Mouse (Mus musculus) induced T-regulatory cell, adult 2 months (primary cell): ENCODE results near the gene Serp2.
"Not testable (repeated sequence)": the region's sequence is repeated elsewhere in the genome, so short reads cannot be mapped to it uniquely, and the experiment has no call there.

ENCODE experiments used
- DNase-seq: peaks from one replicate; pipeline ENCODE4 v3.0.0-alpha.2; 2012; ENCODE audit warnings: low read depth

Serp2 gene

DNA sequence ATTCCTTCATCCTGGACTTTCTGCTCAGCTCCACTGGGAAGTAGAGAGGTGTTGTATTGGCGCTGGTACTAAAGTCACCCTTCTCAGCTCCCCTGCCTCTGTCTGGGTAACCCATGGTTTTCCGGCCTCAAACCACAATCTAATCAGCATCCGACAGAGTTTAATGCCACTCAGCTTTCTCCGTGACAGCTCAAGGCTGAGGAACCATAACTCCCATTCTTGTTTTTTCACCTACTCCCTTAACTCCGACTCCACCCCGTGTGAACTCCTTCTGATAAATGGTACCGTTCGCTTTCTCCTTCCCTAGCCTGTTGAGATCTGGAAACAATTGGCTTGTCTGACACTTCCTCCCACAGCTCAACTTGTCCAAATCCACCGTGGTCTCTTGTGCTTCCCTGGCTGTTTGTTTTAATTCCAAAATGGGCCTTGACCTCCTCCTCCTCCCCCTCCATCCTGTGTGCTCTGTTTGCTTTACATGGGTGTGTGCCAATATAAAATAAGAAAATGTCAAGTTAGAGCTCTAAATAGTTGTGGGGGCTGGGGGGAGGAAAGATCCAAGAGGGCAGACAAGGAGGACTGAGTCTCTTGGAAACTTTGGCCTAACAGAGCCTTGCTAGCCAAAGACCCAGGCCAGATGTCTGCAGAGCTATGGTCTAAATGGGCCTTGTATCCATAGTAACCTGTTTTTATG is 12.7 kb upstream of the Serp2 start:
- DNase-seq: peak; percentile 71

- no peak for DNase-seq
Measured at GRCm38 (mm10) chr14:76568548-76568947, 11.9 kb upstream of the Serp2 start.

DNA sequence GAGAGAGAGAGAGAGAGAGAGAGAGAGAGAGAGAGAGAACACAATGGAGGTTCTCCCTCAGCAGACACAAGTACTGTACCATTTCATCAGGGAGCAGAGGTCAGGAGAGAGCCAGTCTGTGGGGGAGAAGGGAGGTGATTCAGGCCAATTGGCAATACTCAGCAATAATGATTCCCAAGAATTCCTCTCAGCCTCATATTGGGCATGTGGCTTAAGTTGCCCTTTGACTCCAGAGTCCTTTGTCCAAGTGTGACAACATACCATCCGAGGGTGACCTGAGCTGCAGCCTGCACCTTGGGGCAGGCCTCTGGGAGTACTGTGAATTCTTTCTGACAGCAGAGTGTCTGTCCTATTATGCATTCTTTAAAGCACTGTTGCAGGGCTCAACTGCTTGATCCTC is 10.6 kb upstream of the Serp2 start:
- DNase-seq: no peak

DNA sequence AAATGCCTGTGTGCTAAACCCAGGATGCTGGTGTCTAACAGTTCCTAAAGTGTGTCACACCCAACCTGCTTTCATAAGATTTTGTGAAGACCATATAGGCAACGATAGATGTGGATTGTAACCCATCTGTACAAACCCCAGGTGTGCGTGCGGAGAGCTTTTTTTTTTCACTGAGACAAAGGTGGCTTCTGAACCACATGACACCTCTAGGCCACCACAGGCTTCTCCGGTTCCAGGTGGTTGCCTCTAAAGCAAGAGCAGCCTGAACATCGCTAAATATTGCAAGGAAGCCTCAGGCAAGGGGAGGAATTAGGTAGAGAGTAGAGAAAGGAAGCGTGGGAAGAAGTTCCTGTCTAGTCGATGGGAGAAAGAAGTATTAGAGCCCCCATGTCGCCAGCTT is 10.0 kb upstream of the Serp2 start:
- no peak for DNase-seq

GRCm38 (mm10) chr14:76566193-76566592 is 9.5 kb upstream of the Serp2 start:
- no peak for DNase-seq

- DNase-seq: no peak
Measured at GRCm38 (mm10) chr14:76559208-76559607, 2.5 kb upstream of the Serp2 start.

- DNase-seq: not testable (repeated sequence)
Measured at GRCm38 (mm10) chr14:76558171-76558570, 1.5 kb upstream of the Serp2 start.

- peak; percentile 71 for DNase-seq
Measured at GRCm38 (mm10) chr14:76556031-76556851, 448 bp downstream of the Serp2 start.

DNA sequence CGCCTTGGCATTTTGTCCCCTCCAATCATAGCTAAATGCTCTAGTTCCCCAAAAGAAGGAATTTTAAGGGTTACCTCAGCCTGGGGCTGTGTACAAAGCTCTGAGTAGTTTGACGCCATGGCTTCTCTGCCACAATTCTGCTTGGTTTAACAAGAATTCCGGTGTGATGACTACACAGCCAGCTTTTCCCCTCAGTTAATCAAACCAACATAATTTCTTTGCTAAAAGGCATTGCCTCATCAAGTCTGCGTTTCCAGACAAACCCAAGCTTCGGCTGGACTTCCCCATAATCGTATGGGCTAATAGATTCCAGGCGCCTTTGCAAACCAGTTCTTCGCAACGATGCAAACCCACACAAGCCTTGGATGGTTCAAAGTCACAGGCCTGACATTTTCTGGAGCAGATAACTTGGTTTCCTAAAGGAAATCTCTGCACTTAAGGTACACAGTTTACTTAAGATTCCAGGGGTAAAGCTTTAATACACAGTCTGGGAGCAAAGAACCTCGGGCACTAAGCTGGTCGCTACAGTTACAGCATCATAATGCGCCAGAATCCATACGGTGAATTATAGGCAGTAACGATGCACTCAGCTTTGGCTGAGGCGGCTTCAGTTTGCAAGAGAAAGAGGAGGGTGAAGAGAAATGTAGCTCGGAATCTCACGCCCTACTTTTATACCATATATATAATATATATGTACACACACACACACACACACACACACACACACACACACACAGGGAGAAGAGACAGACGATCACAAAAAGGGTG is 1.2 kb downstream of the Serp2 start:
- DNase-seq: no peak

- DNase-seq: no peak
Measured at GRCm38 (mm10) chr14:76544136-76544535, 12.6 kb downstream of the Serp2 start.

DNA sequence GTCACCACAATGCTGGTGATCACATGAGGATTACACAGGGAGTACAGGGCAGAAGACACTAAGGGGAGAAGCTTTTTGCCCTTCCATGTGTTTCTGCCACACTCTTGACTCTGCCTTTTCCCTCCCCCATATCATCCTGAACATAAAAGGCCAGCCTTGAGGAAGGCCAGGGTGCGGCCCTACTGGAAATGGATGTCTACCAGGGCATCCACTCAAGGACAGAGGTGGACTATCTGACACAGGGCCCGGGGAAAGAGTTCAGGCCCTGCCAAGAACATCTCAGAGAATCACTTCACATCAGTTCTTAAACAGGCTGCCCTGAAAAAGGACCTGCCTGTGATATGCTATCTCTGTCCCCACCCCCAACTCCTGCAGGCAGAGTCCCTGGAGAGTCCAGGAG is 15.3 kb downstream of the Serp2 start:
- no peak for DNase-seq

GRCm38 (mm10) chr14:76540005-76540670 is 16.6 kb downstream of the Serp2 start:
- no peak for DNase-seq

DNA sequence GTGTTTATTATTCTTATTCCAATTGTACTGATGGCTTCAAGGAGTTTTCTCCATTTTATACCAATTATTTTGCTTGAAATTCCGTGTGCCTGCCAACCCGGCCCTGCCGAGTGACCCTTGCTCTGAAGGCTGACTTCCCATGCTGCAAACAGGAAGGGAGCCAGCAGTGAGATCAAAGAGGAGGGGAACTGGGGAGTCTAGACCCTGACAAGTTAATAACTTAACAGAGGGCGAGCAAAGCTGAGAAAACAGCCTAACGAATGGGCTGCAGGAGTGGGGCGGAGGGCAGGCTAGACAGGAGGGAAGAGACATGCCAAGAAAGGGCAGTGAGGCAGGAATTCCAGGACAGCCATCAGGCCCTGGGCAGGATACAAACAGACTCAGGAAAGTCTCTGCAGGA is 19.8 kb downstream of the Serp2 start:
- DNase-seq: no peak

DNA sequence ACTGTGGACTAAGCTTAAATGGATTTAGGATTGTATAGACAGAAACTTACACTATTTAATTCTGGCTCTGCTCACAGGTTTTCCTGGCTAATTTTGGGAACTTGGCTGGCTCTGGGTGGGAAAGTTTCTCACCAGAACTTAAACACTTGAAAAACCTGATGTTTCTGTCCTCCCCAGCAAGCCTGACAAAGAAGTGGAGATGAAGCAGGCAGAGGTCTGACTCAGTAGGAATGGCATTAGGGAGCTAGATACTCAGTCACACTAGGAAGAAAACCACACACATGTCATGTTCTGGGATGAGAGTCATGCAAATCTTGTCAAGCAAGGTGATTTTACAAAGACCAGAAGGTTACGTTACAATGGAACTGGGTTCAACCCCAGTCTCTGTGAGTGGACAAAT is 21.6 kb downstream of the Serp2 start:
- DNase-seq: no peak

- no peak for DNase-seq
Measured at GRCm38 (mm10) chr14:76533170-76533815, 23.4 kb downstream of the Serp2 start.

DNA sequence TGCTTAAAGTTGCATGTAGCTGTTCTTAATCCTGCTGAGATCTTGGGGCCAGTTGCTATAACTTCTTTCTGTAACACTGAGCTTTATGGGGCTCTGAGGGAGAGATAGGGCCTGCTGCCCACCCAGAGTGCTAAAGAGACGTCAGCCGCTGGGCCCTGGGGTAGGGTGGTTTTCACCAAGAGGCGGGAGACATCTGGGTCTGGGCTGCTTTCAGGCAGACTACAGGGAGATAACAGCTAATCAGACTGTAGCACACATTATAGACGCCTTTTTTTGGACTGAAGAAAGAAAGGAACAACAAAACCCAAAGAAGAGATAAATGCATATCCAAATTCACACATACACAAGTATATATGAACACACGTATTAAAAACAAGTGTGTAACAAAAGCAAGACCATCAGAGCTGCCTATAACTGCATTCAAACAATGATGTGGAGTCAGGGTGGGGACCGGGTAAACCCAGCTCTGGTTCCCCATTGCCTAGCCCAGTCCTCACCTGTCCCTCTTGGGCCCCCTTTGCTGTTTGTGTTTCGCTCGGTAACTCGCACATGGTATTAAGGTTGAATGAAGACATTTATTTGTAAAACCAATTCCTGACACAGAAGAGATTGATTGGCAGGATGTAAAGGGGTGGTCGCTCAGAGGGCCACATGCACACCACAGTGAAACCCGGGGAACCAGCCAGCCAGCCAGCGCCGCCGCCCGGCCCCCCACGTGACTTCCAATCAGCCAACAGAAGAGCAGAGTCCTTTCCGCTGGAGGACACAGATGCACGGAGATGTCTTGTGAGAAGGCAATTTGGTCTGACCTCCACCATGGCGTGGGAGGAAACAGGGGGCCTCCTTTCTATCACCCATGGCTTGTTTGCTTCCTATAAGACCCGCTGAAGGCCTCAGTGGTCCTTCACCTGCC is 24.2 kb downstream of the Serp2 start:
- DNase-seq: peak; percentile 10

- DNase-seq: no peak
Measured at GRCm38 (mm10) chr14:76531027-76531660, 25.5 kb downstream of the Serp2 start.

DNA sequence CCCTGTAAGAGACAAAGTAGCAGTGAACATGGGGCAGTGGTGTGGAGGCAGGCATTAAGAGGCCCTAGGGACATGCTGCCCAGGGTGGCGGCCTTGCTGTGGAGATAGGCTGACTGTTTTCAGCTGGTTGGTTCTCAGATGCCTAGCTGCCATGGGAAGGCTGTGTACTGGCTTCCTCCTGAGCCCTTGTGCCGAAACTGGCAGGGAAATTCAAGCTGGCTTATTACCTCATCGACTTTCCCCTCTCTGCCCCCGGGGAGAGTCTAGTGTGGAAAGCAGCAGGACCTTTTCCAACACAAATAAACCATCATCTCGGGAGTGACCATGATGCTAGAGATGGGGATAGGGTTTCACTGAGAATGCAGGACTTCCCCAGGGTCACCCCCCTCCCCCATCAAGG is 28.0 kb downstream of the Serp2 start:
- DNase-seq: no peak

- DNase-seq: no peak
Measured at GRCm38 (mm10) chr14:76527758-76528313, 28.9 kb downstream of the Serp2 start.
